Mouse (Mus musculus): ENCODE data around the gene Usp48. TPM values are rescaled to one million over a fixed set of nuclear protein-coding genes. Genes with fewer than 3 reads are reported as not detected.
A peak's percentile ranks its signal among the peaks of the same experiment; 100 is the strongest.

Gene Usp48
- polyA plus RNA-seq, 2 experiments = 25.9 to 27.4 TPM

DNA sequence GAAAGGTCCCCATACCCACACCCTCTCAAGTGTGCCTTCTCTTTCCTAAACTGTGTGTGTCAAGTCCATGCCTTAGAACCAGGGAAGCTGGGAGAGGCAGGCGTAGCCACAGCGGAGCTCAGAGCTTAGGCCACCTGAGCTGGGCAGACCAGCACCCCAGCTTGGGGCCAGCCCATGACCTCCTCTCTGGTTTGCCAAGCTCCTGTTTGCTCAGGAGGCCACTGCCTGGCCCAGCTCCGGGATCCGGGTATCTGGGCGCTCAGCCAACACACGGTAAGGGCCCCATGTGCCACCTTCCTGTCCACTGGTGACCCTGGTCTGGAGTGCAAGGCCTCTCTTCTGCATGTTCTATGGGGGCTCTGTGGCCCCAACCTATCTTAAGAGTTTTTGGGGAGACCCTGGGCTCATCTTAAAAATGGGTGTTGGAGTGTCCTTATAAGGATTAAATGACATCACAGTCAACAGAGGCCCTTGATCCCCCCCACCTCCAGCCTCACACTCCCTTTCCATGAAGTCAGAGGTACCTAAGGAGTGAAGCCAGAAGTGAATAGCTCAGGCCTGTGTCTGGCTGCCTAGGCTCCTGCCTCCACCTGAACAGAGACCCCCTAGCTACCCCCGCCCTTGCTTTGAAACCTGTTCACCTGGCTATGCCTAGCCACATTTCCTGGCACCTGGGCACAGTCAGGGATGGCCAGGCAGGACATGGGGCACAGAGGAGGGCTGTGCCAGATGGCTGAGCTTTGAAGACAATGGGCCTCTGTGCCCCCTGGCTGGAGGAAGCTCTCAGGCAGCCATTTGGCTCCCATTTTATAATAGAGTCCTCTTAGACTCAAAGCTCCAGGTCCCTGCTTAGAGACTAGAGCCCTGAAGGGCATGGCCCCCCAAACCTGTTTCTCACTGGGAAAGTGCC, 104.8 kb downstream of the Usp48 start:
- TF ChIP-seq EP300 (IDR thresholded peaks at IDR 0.05; ENCODE audit: low read depth) (no peak), CTCF (IDR thresholded peaks at IDR 0.05; ENCODE audit: low read depth) (no peak)
- Histone ChIP-seq H3K4me3 (ENCODE audit: insufficient read depth in 1 of 2, low read depth in 2 of 2, low read length in 2 of 2) (no peak overlapping the region), H3K4me2 (ENCODE audit: low read depth) (no peak overlapping the region), H3K4me1 (replicated peaks; ENCODE audit: control insufficient read depth in 2 of 2, insufficient read depth in 2 of 2, low read length in 1 of 2) (no peaks in the 10 kb centered on the region), H3K27me3 (ENCODE audit: control insufficient read depth, insufficient read depth, low read length) (no peaks in the 10 kb centered on the region), H3K36me3 (replicated peaks; ENCODE audit: control insufficient read depth, insufficient read depth, low read depth) (no peaks in the 10 kb centered on the region), H3K27ac (no peak overlapping the region), H3K9ac (replicated peaks) (no peak overlapping the region), H3K9me3 (ENCODE audit: control insufficient read depth, low read length) (no peaks in the 10 kb centered on the region)
- WGBS (ENCODE audit: insufficient replicate concordance) = 60% methylated on average over 7 of the region's 7 CpGs
- no peak for DNase-seq (ENCODE audit: low read depth in 3 of 3, low spot score in 3 of 3)
- 0 out of 2 replicates have a peak, but pooled peaks have one; percentile 13 for ATAC-seq (ENCODE audit: insufficient read depth)

DNA sequence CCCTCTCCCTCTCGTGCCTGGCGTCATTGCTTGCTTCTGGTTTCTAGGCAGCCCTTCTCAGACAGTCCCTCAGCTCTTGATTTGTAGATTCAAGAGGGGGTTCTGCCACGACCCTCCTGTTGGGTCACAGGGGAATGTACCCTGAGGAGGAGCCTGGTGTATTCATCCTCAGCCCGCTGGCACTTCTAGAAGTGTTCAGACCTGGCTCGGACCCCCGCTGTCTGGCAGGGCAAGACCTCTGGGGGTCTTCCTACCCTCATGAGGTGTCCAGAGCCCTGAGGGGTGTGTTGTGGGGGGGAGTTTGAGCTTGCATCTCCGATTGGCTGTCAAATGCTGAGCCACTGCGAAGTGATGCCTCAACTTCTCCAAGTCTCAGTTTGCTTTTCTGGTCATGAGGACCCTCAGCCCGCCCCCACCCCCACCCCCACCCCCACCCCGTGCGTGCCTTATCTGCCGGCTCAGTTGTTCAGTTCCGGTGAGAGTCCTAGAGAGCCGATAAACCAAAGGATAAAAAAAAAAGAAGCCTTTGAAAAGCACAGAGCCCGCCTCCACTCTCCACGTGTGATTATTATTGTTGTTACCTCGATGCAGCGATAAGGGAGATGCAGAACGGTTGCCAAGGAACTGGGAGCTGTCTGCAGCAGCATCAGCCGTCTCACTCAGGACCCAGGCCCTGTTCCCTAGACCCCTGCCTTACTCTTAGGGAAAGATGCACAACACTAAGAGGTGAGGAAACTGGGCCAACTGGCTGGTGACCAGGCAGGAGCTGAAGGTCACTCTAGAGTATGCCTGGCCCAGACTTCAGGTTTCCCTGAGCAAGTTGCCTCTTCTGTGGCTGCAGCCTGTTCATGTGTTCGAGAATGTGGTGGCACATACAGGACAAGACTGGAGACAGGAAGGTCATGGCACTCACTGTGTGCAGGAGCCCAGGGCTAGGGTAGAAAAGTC, 106.0 kb downstream of the Usp48 start:
- no peaks in the 10 kb centered on the region for H3K4me1 ChIP-seq (replicated peaks; ENCODE audit: control insufficient read depth in 2 of 2, insufficient read depth in 2 of 2, low read length in 1 of 2)
- H3K9me3 ChIP-seq (ENCODE audit: control insufficient read depth, low read length) = no peaks in the 10 kb centered on the region
- H3K9ac ChIP-seq (replicated peaks) = no peak overlapping the region
- no peak for DNase-seq (ENCODE audit: low read depth in 3 of 3, low spot score in 3 of 3)
- no peak overlapping the region for H3K4me3 ChIP-seq (ENCODE audit: insufficient read depth in 1 of 2, low read depth in 2 of 2, low read length in 2 of 2)
- TF ChIP-seq CTCF (IDR thresholded peaks at IDR 0.05; ENCODE audit: low read depth) (no peak), EP300 (IDR thresholded peaks at IDR 0.05; ENCODE audit: low read depth) (no peak)
- H3K36me3 ChIP-seq (replicated peaks; ENCODE audit: control insufficient read depth, insufficient read depth, low read depth) = no peaks in the 10 kb centered on the region
- H3K27ac ChIP-seq = no peak overlapping the region
- 41% methylated on average over 21 of the region's 21 CpGs for WGBS (ENCODE audit: insufficient replicate concordance)
- ATAC-seq (ENCODE audit: insufficient read depth) = no peak
- no peaks in the 10 kb centered on the region for H3K27me3 ChIP-seq (ENCODE audit: control insufficient read depth, insufficient read depth, low read length)
- no peak overlapping the region for H3K4me2 ChIP-seq (ENCODE audit: low read depth)

DNA sequence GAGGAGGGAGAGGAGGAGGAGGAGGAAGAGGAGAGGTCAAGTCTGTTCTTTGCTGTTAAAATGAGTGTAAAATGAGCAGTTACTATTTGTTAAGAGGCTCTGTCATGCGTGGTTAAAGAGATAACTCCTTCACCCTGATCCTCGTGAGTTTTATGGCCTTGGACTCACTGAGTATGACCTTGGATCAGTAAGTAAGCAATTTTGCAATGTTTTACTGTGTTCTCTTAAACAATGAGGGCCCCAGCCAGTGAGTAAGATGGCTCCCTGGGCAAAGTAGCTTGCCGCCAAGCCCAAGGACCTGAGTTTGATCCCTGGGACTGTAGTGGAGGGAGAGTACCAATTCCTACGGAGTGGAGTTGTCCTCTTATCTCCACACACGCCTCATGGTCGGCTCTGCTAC, 107.4 kb downstream of the Usp48 start:
- Histone ChIP-seq H3K9ac (replicated peaks) (no peak overlapping the region), H3K36me3 (replicated peaks; ENCODE audit: control insufficient read depth, insufficient read depth, low read depth) (no peaks in the 10 kb centered on the region), H3K27ac (no peak overlapping the region), H3K9me3 (ENCODE audit: control insufficient read depth, low read length) (no peaks in the 10 kb centered on the region), H3K4me1 (replicated peaks; ENCODE audit: control insufficient read depth in 2 of 2, insufficient read depth in 2 of 2, low read length in 1 of 2) (no peaks in the 10 kb centered on the region), H3K4me2 (ENCODE audit: low read depth) (no peak overlapping the region), H3K4me3 (ENCODE audit: insufficient read depth in 1 of 2, low read depth in 2 of 2, low read length in 2 of 2) (no peak overlapping the region), H3K27me3 (ENCODE audit: control insufficient read depth, insufficient read depth, low read length) (no peaks in the 10 kb centered on the region)
- 35% methylated on average over 6 of the region's 6 CpGs for WGBS (ENCODE audit: insufficient replicate concordance)
- DNase-seq (ENCODE audit: low read depth in 3 of 3, low spot score in 3 of 3) (no peak), ATAC-seq (ENCODE audit: insufficient read depth) (no peak)
- TF ChIP-seq CTCF (IDR thresholded peaks at IDR 0.05; ENCODE audit: low read depth) = no peak
- no peak for TF ChIP-seq EP300 (IDR thresholded peaks at IDR 0.05; ENCODE audit: low read depth)

DNA sequence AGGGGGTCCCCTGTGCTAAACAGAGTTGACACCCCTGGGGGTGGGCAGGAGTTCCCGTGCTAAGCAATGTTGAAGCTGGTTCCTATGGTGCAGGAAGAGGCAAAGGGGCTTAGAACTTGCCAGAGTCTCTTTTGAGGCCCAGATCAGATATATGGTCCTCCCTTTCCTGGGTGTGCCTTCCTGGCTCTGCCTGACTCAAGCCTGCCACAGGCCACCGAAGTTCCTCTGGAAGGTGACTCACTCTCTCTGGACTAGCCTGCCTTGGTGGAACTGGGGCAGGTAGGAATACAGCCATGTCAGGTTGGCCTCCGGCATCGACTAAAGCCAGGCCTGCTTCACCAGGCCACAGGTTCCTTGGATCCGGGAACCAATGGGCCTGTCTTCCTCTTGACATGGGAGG, 109.5 kb downstream of the Usp48 start:
- WGBS (ENCODE audit: insufficient replicate concordance) = 67% methylated on average over 5 of the region's 5 CpGs
- Histone ChIP-seq H3K27me3 (ENCODE audit: control insufficient read depth, insufficient read depth, low read length) (peaks cover 7% of the 10 kb centered on the region), H3K4me3 (ENCODE audit: insufficient read depth in 1 of 2, low read depth in 2 of 2, low read length in 2 of 2) (no peak overlapping the region), H3K4me2 (ENCODE audit: low read depth) (no peak overlapping the region), H3K4me1 (replicated peaks; ENCODE audit: control insufficient read depth in 2 of 2, insufficient read depth in 2 of 2, low read length in 1 of 2) (peaks cover 0 to 8% of the 10 kb centered on the region in 2 experiments; a peak in 1 of 4 replicates), H3K36me3 (replicated peaks; ENCODE audit: control insufficient read depth, insufficient read depth, low read depth) (no peaks in the 10 kb centered on the region), H3K9ac (replicated peaks) (no peak overlapping the region), H3K9me3 (ENCODE audit: control insufficient read depth, low read length) (no peaks in the 10 kb centered on the region), H3K27ac (no peak overlapping the region)
- no peak for ATAC-seq (ENCODE audit: insufficient read depth)
- no peak for DNase-seq (ENCODE audit: low read depth in 3 of 3, low spot score in 3 of 3)
- no peak for TF ChIP-seq EP300 (IDR thresholded peaks at IDR 0.05; ENCODE audit: low read depth)
- TF ChIP-seq CTCF (IDR thresholded peaks at IDR 0.05; ENCODE audit: low read depth) = no peak

DNA sequence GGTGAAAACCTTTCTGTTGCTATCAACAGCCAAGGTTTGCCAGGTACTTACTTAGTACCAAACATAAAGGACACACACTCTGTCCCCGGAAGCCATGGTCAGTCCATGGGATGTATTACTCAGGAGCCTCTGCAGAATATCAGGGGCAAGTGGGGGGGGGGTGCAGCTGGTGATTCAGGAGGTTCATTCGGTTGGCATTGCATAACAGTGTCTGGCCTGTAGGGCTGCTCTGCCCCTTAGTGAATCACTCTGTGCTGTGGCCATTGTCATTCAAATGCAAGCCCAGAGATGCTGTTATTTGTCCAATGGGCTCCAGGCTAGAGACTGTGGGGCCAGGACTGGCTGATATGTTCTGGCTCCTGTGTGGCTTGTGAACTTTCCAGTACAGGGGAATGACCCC, 111.0 kb downstream of the Usp48 start:
- TF ChIP-seq CTCF (IDR thresholded peaks at IDR 0.05; ENCODE audit: low read depth) = no peak
- TF ChIP-seq EP300 (IDR thresholded peaks at IDR 0.05; ENCODE audit: low read depth) = no peak
- Histone ChIP-seq H3K9me3 (ENCODE audit: control insufficient read depth, low read length) (no peaks in the 10 kb centered on the region), H3K4me3 (ENCODE audit: insufficient read depth in 1 of 2, low read depth in 2 of 2, low read length in 2 of 2) (no peak overlapping the region), H3K4me2 (ENCODE audit: low read depth) (no peak overlapping the region), H3K4me1 (replicated peaks; ENCODE audit: control insufficient read depth in 2 of 2, insufficient read depth in 2 of 2, low read length in 1 of 2) (peaks cover 0 to 9% of the 10 kb centered on the region in 2 experiments; a peak in 1 of 4 replicates), H3K36me3 (replicated peaks; ENCODE audit: control insufficient read depth, insufficient read depth, low read depth) (no peaks in the 10 kb centered on the region), H3K27ac (no peak overlapping the region), H3K27me3 (ENCODE audit: control insufficient read depth, insufficient read depth, low read length) (peaks cover 7% of the 10 kb centered on the region), H3K9ac (replicated peaks) (no peak overlapping the region)
- ATAC-seq (ENCODE audit: insufficient read depth) = no peak
- no peak for DNase-seq (ENCODE audit: low read depth in 3 of 3, low spot score in 3 of 3)
- WGBS (ENCODE audit: insufficient replicate concordance) = 37% methylated on average over 2 of the region's 2 CpGs

Measured in liver, embryonic 14.5 days (tissue).